Mouse (Mus musculus) right cerebral cortex, postnatal 4 days (tissue): ENCODE measurements at regions not wholly inside any gene's neighbourhood (a gene's known extent, or its start where the extent isn't known, plus 50 kb on each side); places are given as distances from the start of the nearest gene placed in this dataset.

Experiments
- DNase-seq: peaks from one replicate; pipeline ENCODE4 v3.0.0-alpha.2; 2022

DNA sequence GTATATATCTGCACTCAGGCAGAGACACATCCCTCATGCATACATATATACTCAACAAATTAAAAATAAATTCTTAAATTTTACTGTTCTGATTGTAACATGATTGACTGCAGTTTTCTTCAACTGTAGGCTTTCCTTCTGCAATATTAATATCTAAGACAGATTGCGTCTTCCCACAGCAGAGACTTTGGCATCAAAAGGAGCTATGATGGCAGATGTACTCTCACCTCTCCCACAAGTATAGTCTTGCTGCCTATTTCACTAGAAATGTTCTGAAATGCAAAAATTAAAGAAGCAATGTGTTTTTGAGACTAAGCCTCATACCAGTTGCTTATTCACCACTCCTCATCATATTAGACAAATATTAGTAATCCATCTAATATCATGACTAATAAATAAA lies 356.5 kb downstream of the Dnah5 start:
- no peak for DNase-seq

DNA sequence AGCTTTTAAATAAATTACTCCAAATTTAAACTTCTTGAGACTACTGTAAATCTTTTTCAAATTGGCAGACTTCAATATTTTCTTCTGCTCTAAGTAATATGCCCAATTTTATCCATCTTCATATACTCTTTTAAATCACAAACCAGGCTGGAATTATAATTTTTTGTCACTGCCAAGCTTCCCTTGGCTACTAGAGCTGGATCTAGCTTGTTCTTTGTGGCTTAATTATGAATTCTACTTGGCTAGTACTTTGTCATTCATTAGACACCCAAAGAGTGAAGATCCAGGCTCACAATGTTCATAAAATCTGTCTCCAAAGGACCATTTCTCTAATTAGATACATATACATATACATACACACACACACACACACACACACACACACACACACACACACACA lies 391.7 kb downstream of the Dnah5 start:
- DNase-seq, result no peak

DNA sequence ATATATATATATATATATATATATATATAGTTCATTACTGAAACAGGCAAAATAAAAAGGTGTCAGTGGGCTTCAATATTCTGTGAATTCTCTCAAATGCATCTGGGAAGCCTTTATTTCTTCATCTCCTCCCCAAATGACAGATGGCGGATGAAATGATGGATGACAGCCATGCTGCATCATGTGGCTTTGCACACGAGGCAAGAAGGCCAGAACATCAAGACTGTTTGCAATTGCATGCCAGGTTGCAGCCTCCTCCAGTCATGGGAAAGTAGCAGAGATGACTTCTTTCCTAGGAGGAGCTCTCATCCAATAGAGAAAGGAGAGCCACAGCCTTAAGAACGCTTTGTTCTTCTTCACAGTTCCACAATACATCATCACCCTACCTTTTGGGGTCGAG lies 392.2 kb downstream of the Dnah5 start:
- peak; percentile 9 for DNase-seq

DNA sequence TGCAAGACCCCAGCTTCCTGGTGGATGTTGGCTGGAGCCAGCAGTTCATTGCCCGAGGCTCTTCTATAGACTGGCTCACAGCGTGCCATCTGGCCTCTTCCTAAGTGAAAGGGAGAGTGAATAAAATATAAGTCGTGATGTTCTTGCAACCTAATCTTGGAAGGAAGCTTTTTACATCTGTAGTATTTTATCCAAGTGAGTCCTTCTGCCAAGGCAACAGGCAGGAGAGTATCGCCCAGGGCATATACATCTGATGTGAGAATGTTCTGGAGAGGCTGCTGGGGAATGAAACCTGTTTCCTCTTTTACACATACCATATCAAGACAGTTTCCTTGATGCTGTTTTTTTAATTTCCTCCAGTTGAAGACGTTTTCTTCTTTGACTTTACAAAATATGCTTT lies 396.6 kb downstream of the Dnah5 start:
- no peak for DNase-seq

DNA sequence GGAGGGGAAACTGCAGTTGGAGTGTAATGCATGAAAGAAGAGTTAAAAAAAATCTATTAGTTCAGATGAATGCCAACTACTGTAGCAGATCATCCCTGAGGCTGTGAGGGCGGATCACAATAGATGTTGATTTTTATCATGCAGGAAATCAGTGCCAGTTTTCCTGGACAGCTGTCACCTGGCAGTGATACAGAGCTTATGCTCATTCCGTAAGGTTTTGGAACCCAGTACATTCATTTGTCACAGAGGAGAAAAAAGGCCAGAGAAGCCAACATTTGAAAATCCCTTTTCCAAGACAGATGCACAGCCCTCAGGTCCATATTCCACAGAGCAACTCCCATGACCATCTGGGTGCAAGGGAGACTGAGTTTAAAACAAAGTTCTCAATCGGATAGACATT lies 412.1 kb downstream of the Dnah5 start:
- DNase-seq, result no peak

DNA sequence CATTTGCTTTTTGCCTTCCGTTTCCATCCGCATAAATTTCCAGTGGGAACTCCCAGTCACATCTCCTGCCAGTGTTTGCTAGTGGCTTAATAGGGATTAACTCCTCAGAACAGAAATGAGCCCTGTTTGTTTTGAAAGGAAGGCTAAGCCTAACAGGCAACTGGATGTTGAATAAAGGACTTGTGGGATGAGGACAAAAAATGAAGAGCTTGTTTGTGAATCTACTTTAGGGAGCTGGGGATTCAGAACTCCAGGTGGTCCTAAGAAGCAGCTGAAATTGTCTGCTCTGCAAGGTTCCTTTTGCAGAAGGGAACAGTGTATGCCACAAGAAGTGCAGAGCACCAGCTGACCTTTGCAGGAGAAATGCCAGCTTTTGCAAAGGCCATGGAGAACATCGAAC lies 436.8 kb downstream of the Dnah5 start:
- DNase-seq, result no peak

DNA sequence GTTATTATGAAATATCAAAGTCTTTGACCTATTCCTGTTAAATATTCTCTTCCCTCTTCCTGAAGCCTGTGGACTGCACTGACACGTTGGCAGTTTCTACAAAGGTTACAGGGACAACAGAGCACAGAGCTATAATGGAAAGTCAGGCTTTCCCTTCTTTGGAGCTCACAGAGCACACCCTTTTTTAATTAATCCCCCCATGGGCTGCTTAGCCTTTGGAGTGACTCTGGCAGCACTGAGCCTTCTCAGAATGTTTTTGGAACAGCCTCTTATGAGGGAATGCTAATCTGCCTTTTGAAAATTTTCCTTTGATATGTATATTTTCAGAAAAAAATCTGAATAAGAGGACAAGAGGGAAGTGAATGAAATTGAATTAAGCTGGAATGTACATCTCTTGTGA lies 441.6 kb downstream of the Dnah5 start:
- DNase-seq, result no peak

DNA sequence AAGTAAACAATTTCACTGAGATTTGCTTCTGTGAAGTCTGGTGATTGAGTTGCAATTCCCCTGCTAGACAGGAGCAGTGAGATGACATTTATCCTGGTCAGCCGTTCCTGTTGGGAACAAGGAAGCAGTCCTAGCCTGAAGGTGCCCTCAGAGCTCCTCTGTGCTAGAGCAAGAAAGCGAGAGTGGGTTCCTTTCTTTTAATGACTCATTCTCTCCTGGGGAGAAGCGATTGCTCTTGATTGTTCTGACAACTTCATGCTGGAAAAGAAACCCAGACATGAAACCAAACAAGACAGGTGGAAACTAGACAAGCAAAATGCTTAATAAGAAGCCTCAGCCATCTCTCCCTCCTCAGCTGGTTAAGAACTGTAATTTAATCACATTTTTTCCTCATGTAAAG lies 450.4 kb downstream of the Dnah5 start:
- DNase-seq, result no peak

DNA sequence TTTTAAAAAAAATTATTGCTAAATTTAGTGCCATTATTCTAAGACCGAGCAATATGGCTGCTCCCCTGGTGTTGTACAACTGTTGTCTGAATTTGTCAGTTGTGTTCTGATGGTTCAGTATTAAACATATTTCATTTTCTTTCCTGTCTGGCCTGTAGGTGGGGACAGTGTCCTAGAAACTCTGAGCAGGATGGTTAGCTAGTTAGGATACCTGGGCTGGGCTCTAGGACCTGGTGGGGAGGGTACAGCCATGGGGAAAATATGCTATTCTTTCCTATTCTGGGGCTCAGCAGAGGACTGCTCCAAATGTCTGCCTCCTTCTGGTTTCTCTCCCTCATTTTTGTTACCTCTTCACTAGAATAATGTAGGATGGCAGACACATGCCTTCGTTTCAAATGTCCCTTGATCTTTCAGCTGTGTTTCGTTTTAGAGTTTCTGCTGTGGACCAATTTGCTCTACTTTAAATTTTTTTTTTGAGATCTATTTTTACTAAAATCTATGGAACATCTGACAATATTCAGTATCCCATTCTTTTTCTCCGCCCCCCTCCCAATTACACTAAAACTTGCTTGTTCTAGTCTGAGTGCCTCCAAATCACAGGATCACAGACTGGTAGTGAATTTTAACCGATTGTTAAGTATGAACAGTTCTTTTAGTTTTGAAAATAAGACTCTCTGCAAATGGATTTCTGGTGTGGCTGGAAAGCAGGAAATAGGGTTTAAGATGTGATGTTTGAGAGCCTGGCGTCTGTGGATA lies 460.5 kb downstream of the Dnah5 start:
- DNase-seq, result peak; percentile 6
